Mouse (Mus musculus) erythroblast, embryonic 14.5 days (primary cell): ENCODE results near the gene Mybpc1.

Source experiments
- GATA1 ChIP-seq: IDR thresholded peaks from 2 replicates; pipeline ENCODE4 v1.6.1; 2012; ENCODE audit warnings: low read length, inconsistent platforms, mixed read lengths
- TAL1 ChIP-seq: IDR thresholded peaks from 3 replicates; pipeline ENCODE4 v1.6.1; 2012; ENCODE audit warnings: low read length, inconsistent platforms, mixed read lengths

- TF ChIP-seq GATA1 (no peak), TAL1 (no peak)
These were observed 113.3 kb downstream of the Mybpc1 start for GRCm38 (mm10) chr10:88491632-88492031.
